Mouse (Mus musculus): Measurements from ENCODE around the gene Arid1b. TPM values are rescaled to one million over a fixed set of nuclear protein-coding genes. Genes with fewer than 3 reads are reported as not detected.

Gene Arid1b
- polyA plus RNA-seq, 1 experiment from 2014 or later = 12.5 TPM

DNA sequence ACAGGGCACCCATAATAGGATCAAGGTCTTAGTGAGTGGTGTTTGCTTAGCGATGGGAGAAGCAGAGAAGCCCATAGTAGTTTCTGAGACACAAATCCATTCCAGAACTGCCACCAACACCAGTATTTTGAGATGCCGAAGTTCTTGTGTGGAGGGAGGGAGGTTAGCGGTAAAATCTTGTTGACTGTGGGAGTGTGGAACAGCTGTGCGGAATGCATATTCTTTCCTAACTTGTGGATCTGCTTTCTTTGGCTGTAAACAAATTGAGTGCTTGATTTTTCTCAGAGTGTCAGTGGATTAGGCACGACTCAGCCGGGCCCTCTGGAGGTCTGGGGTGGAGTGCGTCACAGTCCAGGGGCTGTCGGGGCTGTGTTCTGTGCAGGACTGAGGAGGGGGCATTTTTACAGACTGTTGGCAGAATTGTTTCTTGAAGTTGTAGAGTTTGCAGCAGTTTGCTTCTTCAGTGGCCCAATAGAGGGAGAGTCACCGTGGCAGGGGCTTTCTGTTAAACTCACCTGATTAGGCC, 27.9 kb downstream of the Arid1b start:
- no peak overlapping the region for H3K9ac ChIP-seq (replicated peaks)
- no peak overlapping the region for H3K27ac ChIP-seq (replicated peaks)
- WGBS = 73% methylated on average over 9 of the region's 9 CpGs
- H3K4me2 ChIP-seq = no peak overlapping the region; the same call in 1 of the 2 replicates
- no peaks in the 10 kb centered on the region for H3K9me3 ChIP-seq (replicated peaks)
- H3K4me3 ChIP-seq (replicated peaks) = no peak overlapping the region
- no peaks in the 10 kb centered on the region for H3K27me3 ChIP-seq (replicated peaks)
- peaks cover 54% of the 10 kb centered on the region for H3K4me1 ChIP-seq
- no peaks in the 10 kb centered on the region for H3K36me3 ChIP-seq
- ATAC-seq (ENCODE audit: low FRiP score) = no peak

GRCm38 (mm10) chr17:5023745-5024144, 29.6 kb downstream of the Arid1b start:
- H3K9ac ChIP-seq (replicated peaks) = no peak overlapping the region
- no peak overlapping the region for H3K27ac ChIP-seq (replicated peaks)
- H3K4me2 ChIP-seq = no peak overlapping the region
- ATAC-seq (ENCODE audit: low FRiP score) = no peak
- no peaks in the 10 kb centered on the region for H3K36me3 ChIP-seq
- H3K4me3 ChIP-seq (replicated peaks) = no peak overlapping the region
- H3K27me3 ChIP-seq (replicated peaks) = no peaks in the 10 kb centered on the region
- peaks cover 60% of the 10 kb centered on the region for H3K4me1 ChIP-seq
- WGBS = 69% methylated on average over 10 of the region's 10 CpGs
- no peaks in the 10 kb centered on the region for H3K9me3 ChIP-seq (replicated peaks)

GRCm38 (mm10) chr17:5025400-5025799, 31.3 kb downstream of the Arid1b start:
- no peaks in the 10 kb centered on the region for H3K27me3 ChIP-seq (replicated peaks)
- H3K9me3 ChIP-seq (replicated peaks) = no peaks in the 10 kb centered on the region
- 93% methylated on average over 1 of the region's 1 CpGs for WGBS
- H3K27ac ChIP-seq (replicated peaks) = no peak overlapping the region
- H3K4me1 ChIP-seq = peaks cover 68% of the 10 kb centered on the region
- H3K36me3 ChIP-seq = no peaks in the 10 kb centered on the region
- no peak overlapping the region for H3K4me2 ChIP-seq
- no peak overlapping the region for H3K9ac ChIP-seq (replicated peaks)
- ATAC-seq (ENCODE audit: low FRiP score) = no peak
- no peak overlapping the region for H3K4me3 ChIP-seq (replicated peaks)

DNA sequence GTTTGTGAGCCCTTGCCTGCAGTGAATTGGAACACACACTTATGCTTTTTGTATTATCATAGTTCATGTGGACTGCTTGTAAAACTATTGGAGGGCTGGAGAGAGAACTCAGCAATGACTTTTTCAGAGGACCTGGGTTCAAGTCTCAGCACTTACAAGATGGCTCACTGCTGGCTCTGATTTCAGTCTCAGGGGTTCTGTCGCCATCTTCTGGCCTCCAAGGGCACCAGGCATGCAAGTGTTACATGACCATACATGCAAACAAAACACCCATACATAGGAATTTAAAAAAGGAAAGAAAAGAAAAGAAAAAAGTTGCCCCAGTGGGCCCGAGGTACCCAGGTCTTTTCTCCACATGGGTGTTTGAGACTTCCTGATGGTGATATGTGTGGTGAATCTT, 32.4 kb downstream of the Arid1b start:
- no peak for ATAC-seq (ENCODE audit: low FRiP score)
- no peak overlapping the region for H3K9ac ChIP-seq (replicated peaks)
- H3K4me2 ChIP-seq = no peak overlapping the region
- no peaks in the 10 kb centered on the region for H3K36me3 ChIP-seq
- H3K4me3 ChIP-seq (replicated peaks) = no peak overlapping the region
- H3K27ac ChIP-seq (replicated peaks) = no peak overlapping the region
- 60% methylated on average over 2 of the region's 2 CpGs for WGBS
- peaks cover 63% of the 10 kb centered on the region for H3K4me1 ChIP-seq
- no peaks in the 10 kb centered on the region for H3K27me3 ChIP-seq (replicated peaks)
- no peaks in the 10 kb centered on the region for H3K9me3 ChIP-seq (replicated peaks)

- H3K4me3 ChIP-seq (replicated peaks) = no peak overlapping the region
- H3K27ac ChIP-seq (replicated peaks) = no peak overlapping the region
- no peaks in the 10 kb centered on the region for H3K9me3 ChIP-seq (replicated peaks)
- no peak overlapping the region for H3K4me2 ChIP-seq
- H3K4me1 ChIP-seq = peaks cover 44% of the 10 kb centered on the region
- H3K36me3 ChIP-seq = no peaks in the 10 kb centered on the region
- WGBS = 87% methylated on average over 4 of the region's 4 CpGs
- H3K27me3 ChIP-seq (replicated peaks) = no peaks in the 10 kb centered on the region
- ATAC-seq (ENCODE audit: low FRiP score) = no peak
- H3K9ac ChIP-seq (replicated peaks) = no peak overlapping the region
These were observed 35.0 kb downstream of the Arid1b start for GRCm38 (mm10) chr17:5029148-5029547.

- ATAC-seq (ENCODE audit: low FRiP score) = no peak
- no peak overlapping the region for H3K27ac ChIP-seq (replicated peaks)
- no peak overlapping the region for H3K4me2 ChIP-seq
- H3K9ac ChIP-seq (replicated peaks) = no peak overlapping the region
- 73% methylated on average over 2 of the region's 2 CpGs for WGBS
- no peaks in the 10 kb centered on the region for H3K36me3 ChIP-seq
- peaks cover 39% of the 10 kb centered on the region for H3K4me1 ChIP-seq
- no peaks in the 10 kb centered on the region for H3K9me3 ChIP-seq (replicated peaks)
- no peaks in the 10 kb centered on the region for H3K27me3 ChIP-seq (replicated peaks)
- H3K4me3 ChIP-seq (replicated peaks) = no peak overlapping the region
These were observed 36.2 kb downstream of the Arid1b start for GRCm38 (mm10) chr17:5030290-5030689.

DNA sequence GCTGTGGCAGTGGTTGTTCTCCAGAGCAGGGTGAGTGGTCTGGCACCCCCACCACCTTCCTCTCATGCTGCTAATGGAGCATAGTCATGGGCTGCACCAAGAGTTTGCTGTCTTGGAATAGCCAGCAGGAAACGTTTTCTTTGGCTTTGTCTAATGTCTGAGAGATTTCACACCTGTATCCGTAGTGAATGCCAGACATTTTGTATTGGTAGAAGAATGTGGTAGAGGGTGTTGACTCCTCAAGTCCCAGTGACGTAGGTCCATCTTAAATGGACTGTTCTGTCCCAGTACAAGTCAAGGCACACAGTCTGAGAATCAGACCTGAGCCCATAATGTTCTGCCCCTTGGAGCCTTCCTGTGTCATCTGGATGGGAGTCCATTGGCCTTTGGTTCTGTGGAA, 39.2 kb downstream of the Arid1b start:
- Histone ChIP-seq H3K36me3 (no peaks in the 10 kb centered on the region), H3K9ac (replicated peaks) (no peak overlapping the region), H3K27ac (replicated peaks) (no peak overlapping the region), H3K9me3 (replicated peaks) (no peaks in the 10 kb centered on the region), H3K4me2 (no peak overlapping the region), H3K27me3 (replicated peaks) (no peaks in the 10 kb centered on the region), H3K4me1 (peaks cover 38% of the 10 kb centered on the region), H3K4me3 (replicated peaks) (no peak overlapping the region)
- 75% methylated on average over 3 of the region's 3 CpGs for WGBS
- no peak for ATAC-seq (ENCODE audit: low FRiP score)

DNA sequence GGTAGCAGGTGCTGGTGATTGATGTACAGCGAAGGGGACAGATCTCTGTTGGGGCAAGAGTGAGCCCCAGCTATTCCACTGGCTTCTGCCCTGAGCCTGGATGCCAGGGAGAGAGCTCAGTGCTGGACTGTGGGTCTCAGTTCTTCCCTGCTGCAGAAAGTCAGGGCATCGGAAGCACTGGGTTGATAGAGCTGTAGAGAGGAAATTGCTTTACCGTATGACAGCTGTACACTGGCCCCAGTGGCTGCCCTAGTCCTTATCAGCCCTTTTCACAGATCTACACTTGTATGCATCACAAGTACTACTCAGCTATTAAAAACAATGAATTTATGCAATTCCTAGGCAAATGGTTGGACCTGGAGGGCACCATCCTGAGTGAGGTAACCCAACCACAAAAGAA, 40.1 kb downstream of the Arid1b start:
- Histone ChIP-seq H3K4me3 (replicated peaks) (no peak overlapping the region), H3K27ac (replicated peaks) (no peak overlapping the region), H3K4me1 (peaks cover 42% of the 10 kb centered on the region), H3K27me3 (replicated peaks) (no peaks in the 10 kb centered on the region), H3K4me2 (no peak overlapping the region), H3K36me3 (no peaks in the 10 kb centered on the region), H3K9ac (replicated peaks) (no peak overlapping the region), H3K9me3 (replicated peaks) (no peaks in the 10 kb centered on the region)
- ATAC-seq (ENCODE audit: low FRiP score) = no peak
- 80% methylated on average over 3 of the region's 3 CpGs for WGBS

- no peaks in the 10 kb centered on the region for H3K36me3 ChIP-seq
- H3K9me3 ChIP-seq (replicated peaks) = no peaks in the 10 kb centered on the region
- WGBS = 50% methylated on average over 2 of the region's 2 CpGs
- H3K27me3 ChIP-seq (replicated peaks) = no peaks in the 10 kb centered on the region
- H3K27ac ChIP-seq (replicated peaks) = no peak overlapping the region
- H3K4me2 ChIP-seq = no peak overlapping the region
- ATAC-seq (ENCODE audit: low FRiP score) = no peak
- H3K4me3 ChIP-seq (replicated peaks) = no peak overlapping the region
- H3K9ac ChIP-seq (replicated peaks) = no peak overlapping the region
- peaks cover 32% of the 10 kb centered on the region for H3K4me1 ChIP-seq
These were observed 42.2 kb downstream of the Arid1b start for GRCm38 (mm10) chr17:5036200-5036835.

DNA sequence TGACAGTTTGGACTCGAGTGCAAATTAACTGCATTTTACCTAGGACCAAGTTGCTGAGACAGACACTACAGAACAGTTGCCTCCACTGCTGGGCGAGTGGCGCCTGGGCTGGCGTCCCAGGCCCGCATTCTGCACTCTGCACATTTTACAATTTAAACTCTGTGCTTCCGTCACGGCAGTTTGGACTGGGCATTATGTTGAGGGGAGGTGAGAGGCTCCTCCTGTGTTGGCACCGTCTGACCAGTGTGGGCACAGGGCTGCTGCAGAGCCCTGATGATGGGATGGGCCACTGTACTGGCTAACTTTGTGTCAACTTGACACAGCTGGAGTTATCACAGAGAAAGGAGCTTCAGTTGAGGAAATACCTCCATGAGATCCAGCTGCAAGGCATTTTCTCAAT, 43.1 kb downstream of the Arid1b start:
- WGBS = 73% methylated on average over 8 of the region's 8 CpGs
- no peaks in the 10 kb centered on the region for H3K27me3 ChIP-seq (replicated peaks)
- no peak overlapping the region for H3K4me3 ChIP-seq (replicated peaks)
- H3K4me2 ChIP-seq = no peak overlapping the region
- H3K27ac ChIP-seq (replicated peaks) = no peak overlapping the region
- ATAC-seq (ENCODE audit: low FRiP score) = 0 out of 2 replicates have a peak, but pooled peaks have one; percentile 39
- H3K9me3 ChIP-seq (replicated peaks) = no peaks in the 10 kb centered on the region
- no peaks in the 10 kb centered on the region for H3K36me3 ChIP-seq
- no peak overlapping the region for H3K9ac ChIP-seq (replicated peaks)
- peaks cover 36% of the 10 kb centered on the region for H3K4me1 ChIP-seq

GRCm38 (mm10) chr17:5039826-5040225, 45.7 kb downstream of the Arid1b start:
- Histone ChIP-seq H3K4me2 (no peak overlapping the region), H3K9me3 (replicated peaks) (no peaks in the 10 kb centered on the region), H3K27ac (replicated peaks) (no peak overlapping the region), H3K9ac (replicated peaks) (no peak overlapping the region), H3K36me3 (no peaks in the 10 kb centered on the region), H3K27me3 (replicated peaks) (no peaks in the 10 kb centered on the region), H3K4me3 (replicated peaks) (no peak overlapping the region), H3K4me1 (peaks cover 46% of the 10 kb centered on the region)
- WGBS = 86% methylated on average over 2 of the region's 2 CpGs
- ATAC-seq (ENCODE audit: low FRiP score) = no peak

DNA sequence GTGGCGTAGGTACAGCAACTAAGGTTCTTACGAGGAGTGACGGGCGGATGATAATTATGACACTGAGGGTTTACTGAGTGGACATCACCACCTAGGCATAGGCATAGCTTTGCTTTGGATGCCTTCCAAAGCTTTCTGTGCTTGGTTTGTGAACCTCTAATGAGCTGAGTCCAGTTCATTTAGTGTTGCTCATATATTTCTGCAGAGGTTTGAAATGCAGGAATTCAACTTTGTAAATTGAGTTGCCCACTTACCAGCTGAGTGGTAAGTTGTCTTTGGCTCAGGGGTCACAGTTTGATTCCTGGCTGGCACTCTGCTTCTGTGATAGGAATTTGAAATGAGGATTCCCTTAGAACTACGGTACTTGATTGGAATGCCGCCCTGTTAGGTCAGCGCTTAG, 49.7 kb downstream of the Arid1b start:
- H3K27ac ChIP-seq (replicated peaks) = 0 out of 2 replicates have a peak overlapping the region, but pooled peaks have one; percentile 45
- H3K4me1 ChIP-seq = peaks cover 42% of the 10 kb centered on the region
- no peak overlapping the region for H3K4me2 ChIP-seq
- 56% methylated on average over 7 of the region's 7 CpGs for WGBS
- no peak for ATAC-seq (ENCODE audit: low FRiP score)
- H3K27me3 ChIP-seq (replicated peaks) = no peaks in the 10 kb centered on the region
- no peak overlapping the region for H3K9ac ChIP-seq (replicated peaks)
- no peaks in the 10 kb centered on the region for H3K9me3 ChIP-seq (replicated peaks)
- H3K36me3 ChIP-seq = no peaks in the 10 kb centered on the region
- H3K4me3 ChIP-seq (replicated peaks) = no peak overlapping the region

Measured in neural tube, embryonic 15.5 days (tissue).